Mouse (Mus musculus) erythroblast, embryonic 14.5 days (primary cell): ENCODE data around the gene Cacna1d.

Experiments
- GATA1 ChIP-seq: IDR thresholded peaks from 2 replicates; pipeline ENCODE4 v1.6.1; 2012; ENCODE audit warnings: low read length, inconsistent platforms, mixed read lengths
- TAL1 ChIP-seq: IDR thresholded peaks from 3 replicates; pipeline ENCODE4 v1.6.1; 2012; ENCODE audit warnings: low read length, inconsistent platforms, mixed read lengths

GRCm38 (mm10) chr14:30168387-30168786 lies 322.9 kb downstream of the Cacna1d start:
- no peak for TF ChIP-seq TAL1
- no peak for TF ChIP-seq GATA1
